Mouse (Mus musculus): ENCODE results near the gene Bend7. TPM values are rescaled to one million over a fixed set of nuclear protein-coding genes. Genes with fewer than 3 reads are reported as not detected.

Bend7 gene
- total and polyA plus RNA-seq, 2 experiments from 2014 or later = 6.0 to 10.7 TPM

DNA sequence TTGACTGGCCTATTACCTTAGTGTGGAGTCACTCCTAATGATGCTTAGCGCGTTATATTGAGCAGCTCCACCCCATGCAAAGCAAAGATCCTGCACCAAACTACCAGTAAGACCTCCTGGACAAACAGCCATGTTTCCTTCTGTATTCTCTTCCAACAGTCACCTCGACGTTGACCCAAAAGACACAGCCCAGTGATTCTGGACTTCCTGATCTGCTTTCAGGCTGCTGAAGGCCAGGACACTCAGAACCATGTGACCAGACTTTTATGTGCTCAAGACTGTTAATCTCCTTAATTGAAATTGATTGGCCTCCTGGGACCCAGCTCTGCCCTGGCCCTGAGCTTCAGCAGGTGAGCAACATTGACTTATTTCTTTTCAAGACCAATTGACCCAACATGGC lies 111.4 kb downstream of the Bend7 start:
- Histone ChIP-seq H3K4me2 (ENCODE audit: low read depth, low read length, poor library complexity, severe bottlenecking) (no peak overlapping the region), H3K4me3 (ENCODE audit: low read depth, low read length) (no peak overlapping the region), H3K4me1 (ENCODE audit: insufficient read depth, low read length) (no peaks in the 10 kb centered on the region), H3K27me3 (ENCODE audit: insufficient read depth, low read length) (no peaks in the 10 kb centered on the region), H3K36me3 (ENCODE audit: insufficient read depth, low read length) (no peaks in the 10 kb centered on the region), H3K27ac (ENCODE audit: low read depth, low read length) (no peak overlapping the region), H3K9me3 (ENCODE audit: low read length) (no peaks in the 10 kb centered on the region), H3K9ac (replicated peaks; ENCODE audit: low read length, poor library complexity, severe bottlenecking) (no peak overlapping the region)
- no peak for TF ChIP-seq CTCF (IDR thresholded peaks at IDR 0.05)
- WGBS = 84% methylated on average over 4 of the region's 4 CpGs
- DNase-seq (ENCODE audit: low spot score) (no peak), ATAC-seq (ENCODE audit: low FRiP score) (no peak)

DNA sequence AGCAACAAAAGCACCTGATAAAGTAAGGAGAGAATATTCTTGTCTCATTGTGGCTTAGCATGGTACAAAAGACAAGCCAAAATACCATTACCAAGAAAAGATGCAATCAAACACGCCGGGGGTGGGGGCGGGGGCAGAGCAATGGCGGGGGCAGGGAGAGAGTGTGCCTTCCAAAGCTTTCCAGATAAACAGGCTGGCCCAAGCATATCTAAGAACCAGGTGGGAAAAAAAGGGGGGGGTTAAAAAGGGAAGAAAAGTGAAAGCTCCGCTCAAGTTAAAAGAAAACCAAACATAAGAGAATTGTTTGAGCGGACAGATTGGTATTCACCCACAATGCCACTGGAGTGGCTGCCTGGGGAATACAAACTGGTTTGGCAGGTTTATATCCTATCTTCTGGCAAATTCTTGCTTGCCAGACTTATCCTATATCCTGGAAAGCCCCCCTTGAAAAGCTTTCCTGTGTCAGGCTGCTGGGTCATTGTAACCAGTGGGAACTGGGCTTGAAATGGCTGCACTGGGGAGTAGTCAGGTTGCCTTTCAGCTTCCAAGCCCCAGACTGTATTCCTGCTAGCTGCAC lies 111.9 kb downstream of the Bend7 start:
- Histone ChIP-seq H3K4me3 (ENCODE audit: low read depth, low read length) (no peak overlapping the region), H3K27ac (ENCODE audit: low read depth, low read length) (no peak overlapping the region), H3K36me3 (ENCODE audit: insufficient read depth, low read length) (no peaks in the 10 kb centered on the region), H3K9ac (replicated peaks; ENCODE audit: low read length, poor library complexity, severe bottlenecking) (no peak overlapping the region), H3K4me1 (ENCODE audit: insufficient read depth, low read length) (no peaks in the 10 kb centered on the region), H3K27me3 (ENCODE audit: insufficient read depth, low read length) (no peaks in the 10 kb centered on the region), H3K9me3 (ENCODE audit: low read length) (no peaks in the 10 kb centered on the region), H3K4me2 (ENCODE audit: low read depth, low read length, poor library complexity, severe bottlenecking) (no peak overlapping the region)
- WGBS = 84% methylated on average over 6 of the region's 6 CpGs
- DNase-seq (ENCODE audit: low spot score) = no peak
- no peak for ATAC-seq (ENCODE audit: low FRiP score)
- TF ChIP-seq CTCF (IDR thresholded peaks at IDR 0.05) = no peak

DNA sequence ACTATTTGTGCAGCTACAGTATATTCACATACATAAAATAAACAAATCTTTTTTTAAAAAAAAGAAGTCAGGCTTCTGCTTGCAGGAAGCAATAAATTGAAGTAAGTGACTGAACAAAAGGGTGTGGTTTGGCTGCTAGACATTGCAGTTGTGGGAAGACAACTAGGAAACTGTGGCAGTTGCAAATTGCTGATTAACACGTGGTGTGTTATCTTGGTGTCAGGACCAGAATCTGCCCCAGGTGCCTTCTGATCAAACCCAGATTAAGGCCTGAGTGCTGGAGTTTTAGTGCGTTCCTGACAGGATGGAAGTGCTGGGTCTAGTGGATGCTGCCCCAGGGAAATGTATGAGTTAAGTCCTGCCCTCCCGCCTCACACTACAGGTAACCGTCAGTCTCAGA lies 113.9 kb downstream of the Bend7 start:
- Histone ChIP-seq H3K4me1 (ENCODE audit: insufficient read depth, low read length) (no peaks in the 10 kb centered on the region), H3K4me3 (ENCODE audit: low read depth, low read length) (no peak overlapping the region), H3K27ac (ENCODE audit: low read depth, low read length) (no peak overlapping the region), H3K4me2 (ENCODE audit: low read depth, low read length, poor library complexity, severe bottlenecking) (no peak overlapping the region), H3K36me3 (ENCODE audit: insufficient read depth, low read length) (no peaks in the 10 kb centered on the region), H3K9ac (replicated peaks; ENCODE audit: low read length, poor library complexity, severe bottlenecking) (no peak overlapping the region), H3K27me3 (ENCODE audit: insufficient read depth, low read length) (no peaks in the 10 kb centered on the region), H3K9me3 (ENCODE audit: low read length) (no peaks in the 10 kb centered on the region)
- 85% methylated on average over 4 of the region's 4 CpGs for WGBS
- TF ChIP-seq CTCF (IDR thresholded peaks at IDR 0.05) = no peak
- DNase-seq (ENCODE audit: low spot score) (no peak), ATAC-seq (ENCODE audit: low FRiP score) (no peak)

DNA sequence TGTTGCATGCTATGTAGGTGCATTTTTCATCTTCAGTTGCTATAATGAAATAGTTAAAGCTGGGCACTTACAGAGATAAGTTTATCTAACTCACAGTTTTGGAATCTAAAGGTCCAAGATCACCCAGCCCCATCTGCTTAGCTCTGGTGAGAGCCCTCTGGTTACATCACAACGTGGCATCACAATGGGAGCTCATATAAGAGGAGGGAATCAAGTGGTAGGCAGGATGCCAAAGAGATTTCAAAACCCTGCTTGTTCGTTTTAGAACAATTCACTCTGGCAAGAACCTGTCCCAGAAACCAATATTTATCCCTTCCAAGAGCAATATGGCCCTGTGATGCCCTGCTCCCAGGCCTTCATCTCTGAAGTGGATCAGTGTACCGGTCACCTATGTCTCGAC lies 114.5 kb downstream of the Bend7 start:
- no peaks in the 10 kb centered on the region for H3K36me3 ChIP-seq (ENCODE audit: insufficient read depth, low read length)
- DNase-seq (ENCODE audit: low spot score) = no peak
- H3K27me3 ChIP-seq (ENCODE audit: insufficient read depth, low read length) = no peaks in the 10 kb centered on the region
- no peak for TF ChIP-seq CTCF (IDR thresholded peaks at IDR 0.05)
- no peak overlapping the region for H3K9ac ChIP-seq (replicated peaks; ENCODE audit: low read length, poor library complexity, severe bottlenecking)
- H3K4me2 ChIP-seq (ENCODE audit: low read depth, low read length, poor library complexity, severe bottlenecking) = no peak overlapping the region
- no peak overlapping the region for H3K4me3 ChIP-seq (ENCODE audit: low read depth, low read length)
- no peak overlapping the region for H3K27ac ChIP-seq (ENCODE audit: low read depth, low read length)
- WGBS = 73% methylated on average over 4 of the region's 4 CpGs
- H3K9me3 ChIP-seq (ENCODE audit: low read length) = no peaks in the 10 kb centered on the region
- ATAC-seq (ENCODE audit: low FRiP score) = no peak
- no peaks in the 10 kb centered on the region for H3K4me1 ChIP-seq (ENCODE audit: insufficient read depth, low read length)

DNA sequence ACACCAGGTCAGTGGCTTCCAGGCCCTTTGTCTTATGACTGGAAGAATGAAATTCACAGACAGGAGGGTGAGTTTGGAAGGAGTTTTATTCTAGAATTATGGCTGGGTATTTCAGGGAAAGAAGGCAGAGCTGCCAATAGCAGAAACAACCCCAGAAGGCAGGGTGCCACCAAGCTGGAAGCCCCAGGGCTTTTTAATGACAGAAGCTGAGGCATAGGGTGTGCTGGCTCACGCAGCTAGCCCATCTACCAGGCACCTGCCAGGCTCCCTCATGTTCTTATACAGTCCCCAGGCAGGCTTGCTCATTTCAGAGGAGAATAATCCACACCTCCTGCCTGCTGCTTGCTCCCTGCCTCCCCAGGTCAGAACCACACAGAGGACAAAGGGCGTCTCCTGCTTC lies 131.8 kb downstream of the Bend7 start:
- H3K9ac ChIP-seq (replicated peaks; ENCODE audit: low read length, poor library complexity, severe bottlenecking) = no peak overlapping the region
- H3K4me1 ChIP-seq (ENCODE audit: insufficient read depth, low read length) = no peaks in the 10 kb centered on the region
- no peaks in the 10 kb centered on the region for H3K27me3 ChIP-seq (ENCODE audit: insufficient read depth, low read length)
- no peak overlapping the region for H3K27ac ChIP-seq (ENCODE audit: low read depth, low read length)
- H3K4me3 ChIP-seq (ENCODE audit: low read depth, low read length) = no peak overlapping the region
- DNase-seq (ENCODE audit: low spot score) (no peak), ATAC-seq (ENCODE audit: low FRiP score) (no peak)
- 81% methylated on average over 2 of the region's 2 CpGs for WGBS
- H3K4me2 ChIP-seq (ENCODE audit: low read depth, low read length, poor library complexity, severe bottlenecking) = no peak overlapping the region
- no peaks in the 10 kb centered on the region for H3K9me3 ChIP-seq (ENCODE audit: low read length)
- H3K36me3 ChIP-seq (ENCODE audit: insufficient read depth, low read length) = no peaks in the 10 kb centered on the region
- TF ChIP-seq CTCF (IDR thresholded peaks at IDR 0.05) = no peak

Other genes with a start within 250 kb of the Bend7 start
- gene Prpf18, start 65.7 kb upstream of the Bend7 start, total RNA-seq (2014; rRNA removed) = 28.2 and 35.8 TPM in 2 replicates
- 28.6 and 29.2 TPM in 2 replicates for gene Prpf18, start 65.7 kb upstream of the Bend7 start, polyA plus RNA-seq (2015; fragmentation: Nextera tagmentation; extraction: Ambion mirVana)
- gene Sephs1, start 163.7 kb downstream of the Bend7 start, total RNA-seq (2014; rRNA removed) = 69.7 and 76.9 TPM in 2 replicates
- 37.0 and 37.3 TPM in 2 replicates for gene Sephs1, start 163.7 kb downstream of the Bend7 start, polyA plus RNA-seq (2015; fragmentation: Nextera tagmentation; extraction: Ambion mirVana)
- gene Phyh, start 201.2 kb downstream of the Bend7 start, total RNA-seq (2014; rRNA removed) = 64.9 and 81.5 TPM in 2 replicates
- 108 and 116 TPM in 2 replicates for gene Phyh, start 201.2 kb downstream of the Bend7 start, polyA plus RNA-seq (2015; fragmentation: Nextera tagmentation; extraction: Ambion mirVana)

All from midbrain, postnatal 0 days (tissue).